8 mouse cellular contexts compared by ENCODE assay signal in the genomic region with DNA sequence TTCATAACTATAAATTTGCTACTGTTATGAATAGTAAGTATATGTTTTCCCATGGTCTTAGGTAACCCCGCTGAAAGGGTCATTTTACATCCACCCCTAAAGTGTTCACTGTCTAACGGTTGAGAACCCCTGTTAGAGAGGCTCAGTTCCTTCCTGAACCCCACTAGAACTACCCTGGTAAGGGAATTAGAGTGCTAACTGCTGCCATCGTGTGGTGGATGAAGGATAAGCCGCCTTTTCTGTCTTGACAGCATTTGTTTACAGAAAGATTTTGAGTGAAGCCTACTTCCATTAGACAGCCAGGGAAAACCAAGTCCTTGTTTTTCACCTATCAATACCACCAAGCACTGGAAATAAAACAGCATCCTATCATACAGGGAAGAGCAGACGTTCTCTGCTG.
DNase-seq lines count a peak whose midpoint lies in the region; ATAC-seq lines count a peak whose summit lies in the region.
"Had no signal": no experiment of that assay in that cellular context is flagged by ENCODE, and none has a peak within 500 bp of the region (broad histone marks: within the 10 kb centered on the region; RNA-seq: fewer than 3 reads in every experiment).

No protein-coding gene starts in this region.

- DNase-seq in intestine, embryonic 14.5 days (ENCODE audit: low spot score) = peak; percentile 58
- peak; percentile 4 for DNase-seq in right cerebral cortex, adult 18-20 months
- DNase-seq in right cerebral cortex, postnatal 36 days (ENCODE audit: low spot score in 2 of 2) = no peak

- no peaks in the 10 kb centered on the region for H3K27me3 ChIP-seq in intestine, embryonic 14.5 days (replicated peaks; ENCODE audit: control insufficient read depth, insufficient read depth, low read length)
- no peaks in the 10 kb centered on the region for H3K27me3 ChIP-seq in intestine, embryonic 15.5 days (replicated peaks)
- H3K27me3 ChIP-seq: midbrain, embryonic 12.5 days had no signal

- no peak overlapping the region for H3K9ac ChIP-seq in intestine, embryonic 14.5 days (ENCODE audit: low read length)
- no peak overlapping the region for H3K9ac ChIP-seq in intestine, embryonic 15.5 days
- H3K9ac ChIP-seq: midbrain, embryonic 12.5 days had no signal

- 17% methylated on average over 5 of the region's 5 CpGs for WGBS in intestine, embryonic 14.5 days
- WGBS in intestine, embryonic 15.5 days = 20% methylated on average over 5 of the region's 5 CpGs

- H3K36me3 ChIP-seq in intestine, embryonic 14.5 days (ENCODE audit: control insufficient read depth, insufficient read depth, low read length) = no peaks in the 10 kb centered on the region
- no peaks in the 10 kb centered on the region for H3K36me3 ChIP-seq in intestine, embryonic 15.5 days
- H3K36me3 ChIP-seq: midbrain, embryonic 12.5 days had no signal

- no peaks in the 10 kb centered on the region for H3K9me3 ChIP-seq in intestine, embryonic 14.5 days (ENCODE audit: control insufficient read depth, low read length)
- H3K9me3 ChIP-seq in intestine, embryonic 15.5 days = no peaks in the 10 kb centered on the region
- H3K9me3 ChIP-seq: midbrain, embryonic 12.5 days had no signal

- no peak overlapping the region for H3K27ac ChIP-seq in intestine, embryonic 14.5 days (ENCODE audit: low read depth)
- no peak overlapping the region for H3K27ac ChIP-seq in intestine, embryonic 15.5 days
- H3K27ac ChIP-seq: midbrain, embryonic 12.5 days had no signal

- no peaks in the 10 kb centered on the region for H3K4me1 ChIP-seq in intestine, embryonic 14.5 days (replicated peaks; ENCODE audit: control insufficient read depth, insufficient read depth, low read length)
- no peaks in the 10 kb centered on the region for H3K4me1 ChIP-seq in intestine, embryonic 15.5 days (replicated peaks)
- H3K4me1 ChIP-seq: midbrain, embryonic 12.5 days had no signal

- no peak overlapping the region for H3K4me3 ChIP-seq in intestine, embryonic 14.5 days (ENCODE audit: low read depth, low read length)
- H3K4me3 ChIP-seq in intestine, embryonic 15.5 days (replicated peaks) = no peak overlapping the region
- H3K4me3 ChIP-seq: midbrain, embryonic 12.5 days had no signal

- ATAC-seq in intestine, embryonic 14.5 days (replicated peaks; ENCODE audit: low FRiP score, low TSS enrichment, low read depth) = no peak
- ATAC-seq in intestine, embryonic 15.5 days = no peak
- ATAC-seq in common myeloid progenitor, adult 5-6 weeks (replicated peaks; ENCODE audit: low read depth, poor library complexity, severe bottlenecking) = peak; percentile 69; the same call in 1 of the 2 replicates
- peak; percentile 81 for ATAC-seq in megakaryocyte progenitor cell, adult 5-6 weeks (replicated peaks; ENCODE audit: poor library complexity)
- ATAC-seq in monocyte, adult 5-6 weeks (replicated peaks; ENCODE audit: insufficient number of reproducible peaks, low FRiP score, low TSS enrichment, poor library complexity, severe bottlenecking) = no peak

- no peak overlapping the region for H3K4me2 ChIP-seq in intestine, embryonic 14.5 days (ENCODE audit: low read length)
- no peak overlapping the region for H3K4me2 ChIP-seq in intestine, embryonic 15.5 days (replicated peaks)
- H3K4me2 ChIP-seq: midbrain, embryonic 12.5 days had no signal

Comparison
In these comparisons a context has a peak if more than half of its experiments do, and no peak if none do; other contexts are left out.
1. DNase-seq: peak in intestine, embryonic 14.5 days (single experiment) and right cerebral cortex, adult 18-20 months (single experiment); none in right cerebral cortex, postnatal 36 days (0 of 2).
2. ATAC-seq: peak in common myeloid progenitor, adult 5-6 weeks (single experiment) and megakaryocyte progenitor cell, adult 5-6 weeks (single experiment); none in intestine, embryonic 14.5 days (single experiment), intestine, embryonic 15.5 days (single experiment) and monocyte, adult 5-6 weeks (single experiment).